In genomic region chr7:60013186-60013585, GRCm38 (mm10) we compare ENCODE assay signal across 34 mouse cellular contexts. TPM values are rescaled to one million over a fixed set of nuclear protein-coding genes. Genes with fewer than 3 reads are reported as not detected.
"Had no signal": no experiment of that assay in that cellular context is flagged by ENCODE, and none has a peak within 500 bp of the region (broad histone marks: within the 10 kb centered on the region; RNA-seq: fewer than 3 reads in every experiment).

No protein-coding gene starts in this region.

- H3K4me1 ChIP-seq: heart, embryonic 10.5 days; heart, embryonic 12.5 days; heart, embryonic 13.5 days; heart, embryonic 15.5 days; hindbrain, embryonic 10.5 days; hindbrain, embryonic 12.5 days; hindbrain, embryonic 13.5 days; hindbrain, embryonic 15.5 days; kidney, embryonic 15.5 days had no signal

- H3K27ac ChIP-seq: heart, embryonic 10.5 days; heart, embryonic 13.5 days; heart, embryonic 15.5 days; hindbrain, embryonic 10.5 days; hindbrain, embryonic 12.5 days; hindbrain, embryonic 13.5 days; hindbrain, embryonic 14.5 days; hindbrain, embryonic 15.5 days; hindbrain, postnatal 0 days; kidney, embryonic 15.5 days; kidney, postnatal 0 days; layer of hippocampus, adult 2 months; left cerebral cortex, adult 2 months had no signal

- H3K4me3 ChIP-seq: heart, embryonic 10.5 days; heart, embryonic 12.5 days; heart, embryonic 13.5 days; heart, embryonic 15.5 days; hindbrain, embryonic 10.5 days; hindbrain, embryonic 12.5 days; hindbrain, embryonic 13.5 days; hindbrain, embryonic 15.5 days; kidney, embryonic 15.5 days; layer of hippocampus, adult 2 months; left cerebral cortex, adult 2 months had no signal

- H3K9ac ChIP-seq: heart, embryonic 12.5 days; heart, embryonic 13.5 days; heart, embryonic 15.5 days; hindbrain, embryonic 12.5 days; hindbrain, embryonic 13.5 days; hindbrain, embryonic 14.5 days; hindbrain, embryonic 15.5 days; kidney, embryonic 15.5 days had no signal

- H3K4me2 ChIP-seq: heart, embryonic 11.5 days; heart, embryonic 12.5 days; heart, embryonic 13.5 days; heart, embryonic 15.5 days; hindbrain, embryonic 12.5 days; hindbrain, embryonic 13.5 days; hindbrain, embryonic 14.5 days; hindbrain, embryonic 15.5 days; kidney, embryonic 15.5 days had no signal

- DNase-seq: heart, postnatal 10 days; heart, postnatal 14 days; heart, postnatal 36 days; heart, postnatal 4 days; kidney, adult 11 months; kidney, adult 18-20 months; kidney, adult 2 months; kidney, adult 8-10 months; kidney, adult 9 months; kidney, postnatal 14 days; kidney, postnatal 25 days; kidney, postnatal 36 days; kidney, postnatal 4 days; layer of hippocampus, adult 9-11 months; layer of hippocampus, postnatal 36 days had no signal

- H3K27me3 ChIP-seq: heart, embryonic 12.5 days; heart, embryonic 13.5 days; heart, embryonic 15.5 days; hindbrain, embryonic 12.5 days; hindbrain, embryonic 13.5 days; hindbrain, embryonic 15.5 days; kidney, embryonic 15.5 days had no signal

- ATAC-seq: hindbrain, embryonic 16.5 days; hindbrain, postnatal 0 days; inflammation-experienced regulatory T-cells, adult 6 months had no signal

- H3K9me3 ChIP-seq: heart, embryonic 10.5 days; heart, embryonic 12.5 days; heart, embryonic 15.5 days; hindbrain, embryonic 15.5 days had no signal

- H3K36me3 ChIP-seq: heart, embryonic 10.5 days; heart, embryonic 12.5 days; heart, embryonic 13.5 days; heart, embryonic 15.5 days; hindbrain, embryonic 10.5 days; hindbrain, embryonic 12.5 days; hindbrain, embryonic 13.5 days; hindbrain, embryonic 15.5 days; kidney, embryonic 15.5 days had no signal

RNA-seq across cellular contexts. Expression of gene Snurf, which starts 8.3 kb away (rescaled TPM):
- total RNA-seq: hematopoietic stem cell, adult 5-6 weeks; hindbrain, postnatal 0 days had no signal
- polyA plus RNA-seq: inflammation-experienced regulatory T-cells, adult 6 months; kidney, adult 2 months; large intestine, adult 2 months had no signal
